In genomic region chrX:166512071-166512470, GRCm38 (mm10) we compare ENCODE assay signal across 25 mouse cellular contexts. TPM values are rescaled to one million over a fixed set of nuclear protein-coding genes. Genes with fewer than 3 reads are reported as not detected.
DNase-seq lines count a peak whose midpoint lies in the region; ATAC-seq lines count a peak whose summit lies in the region.
"Had no signal": no experiment of that assay in that cellular context is flagged by ENCODE, and none has a peak within 500 bp of the region (broad histone marks: within the 10 kb centered on the region; RNA-seq: fewer than 3 reads in every experiment).

No protein-coding gene starts in this region.

- no peak overlapping the region for H3K4me3 ChIP-seq in liver, embryonic 12.5 days
- H3K4me3 ChIP-seq in heart, embryonic 12.5 days = no peak overlapping the region
- H3K4me3 ChIP-seq: embryonic facial prominence, embryonic 13.5 days; erythroblast, embryonic 14.5 days; forebrain, embryonic 12.5 days; heart, embryonic 10.5 days; kidney, embryonic 15.5 days; lung, embryonic 15.5 days; megakaryocyte, embryonic 14.5 days had no signal

- H3K4me1 ChIP-seq in liver, embryonic 12.5 days = peaks cover 23% of the 10 kb centered on the region
- no peaks in the 10 kb centered on the region for H3K4me1 ChIP-seq in heart, embryonic 12.5 days (replicated peaks)
- H3K4me1 ChIP-seq: forebrain, embryonic 12.5 days; heart, embryonic 10.5 days had no signal

- WGBS in liver, embryonic 12.5 days (ENCODE audit: insufficient replicate concordance) = 51% methylated on average over 4 of the region's 4 CpGs
- 79% methylated on average over 4 of the region's 4 CpGs for WGBS in heart, embryonic 12.5 days

- no peak overlapping the region for H3K4me2 ChIP-seq in liver, embryonic 12.5 days
- H3K4me2 ChIP-seq in heart, embryonic 12.5 days = no peak overlapping the region
- H3K4me2 ChIP-seq: embryonic facial prominence, embryonic 13.5 days; forebrain, embryonic 12.5 days; kidney, embryonic 15.5 days; lung, embryonic 15.5 days had no signal

- ATAC-seq in liver, embryonic 12.5 days = peak; percentile 14; the same call in 1 of the 2 replicates
- ATAC-seq in heart, embryonic 12.5 days (ENCODE audit: insufficient number of reproducible peaks, low FRiP score) = no peak
- ATAC-seq: hindbrain, embryonic 16.5 days had no signal

- no peak overlapping the region for H3K9ac ChIP-seq in liver, embryonic 12.5 days
- no peak overlapping the region for H3K9ac ChIP-seq in heart, embryonic 12.5 days
- H3K9ac ChIP-seq: embryonic facial prominence, embryonic 13.5 days; forebrain, embryonic 12.5 days; kidney, embryonic 15.5 days; lung, embryonic 15.5 days had no signal

- no peaks in the 10 kb centered on the region for H3K9me3 ChIP-seq in liver, embryonic 12.5 days (replicated peaks)
- 0 out of 2 replicates have a peak, but pooled peaks cover 2% of the 10 kb centered on the region for H3K9me3 ChIP-seq in heart, embryonic 12.5 days (replicated peaks)
- H3K9me3 ChIP-seq: embryonic facial prominence, embryonic 13.5 days; forebrain, embryonic 12.5 days; heart, embryonic 10.5 days; kidney, embryonic 15.5 days; lung, embryonic 15.5 days; megakaryocyte, embryonic 14.5 days had no signal

- H3K36me3 ChIP-seq in liver, embryonic 12.5 days = no peaks in the 10 kb centered on the region
- H3K36me3 ChIP-seq in heart, embryonic 12.5 days = no peaks in the 10 kb centered on the region
- H3K36me3 ChIP-seq: embryonic facial prominence, embryonic 13.5 days; forebrain, embryonic 12.5 days; heart, embryonic 10.5 days; kidney, embryonic 15.5 days; lung, embryonic 15.5 days had no signal

- H3K27ac ChIP-seq in liver, embryonic 12.5 days = 0 out of 2 replicates have a peak overlapping the region, but pooled peaks have one; percentile 14
- no peak overlapping the region for H3K27ac ChIP-seq in heart, embryonic 12.5 days (ENCODE audit: poor library complexity, severe bottlenecking)
- H3K27ac ChIP-seq: embryonic facial prominence, embryonic 13.5 days; forebrain, embryonic 12.5 days; heart, embryonic 10.5 days; kidney, embryonic 15.5 days; lung, embryonic 15.5 days had no signal

- DNase-seq in left cerebral cortex, postnatal 36 days (ENCODE audit: low spot score in 2 of 2) = peak; percentile 6 to 8
- DNase-seq in left cerebral cortex, adult 11 months (ENCODE audit: low spot score) = no peak
- peak; percentile 56 for DNase-seq in brain, adult 2 months (ENCODE audit: low read depth, low spot score)
- peak; percentile 24 for DNase-seq in telencephalon, adult 2 months (ENCODE audit: low read depth, low spot score)
- DNase-seq in cerebellum, adult 9-10 months = no peak
- DNase-seq: adrenal gland, postnatal 14 days; B cell, adult 2 months; cerebellum, adult 18-20 months; cerebellum, postnatal 25 days; gastrocnemius, postnatal 10 days; kidney, adult 11 months; kidney, postnatal 36 days; lung, postnatal 36 days; midbrain, embryonic 14.5 days; thymus, postnatal 25 days had no signal

- no peaks in the 10 kb centered on the region; the same call in 1 of the 2 replicates for H3K27me3 ChIP-seq in liver, embryonic 12.5 days (replicated peaks)
- no peaks in the 10 kb centered on the region for H3K27me3 ChIP-seq in heart, embryonic 12.5 days (replicated peaks)
- H3K27me3 ChIP-seq: lung, embryonic 15.5 days; megakaryocyte, embryonic 14.5 days had no signal

- intact Hi-C loops in left cerebral cortex, postnatal 36 days (cut with DNase I) = no loop called here

RNA-seq across cellular contexts. Expression of gene Tceanc, which starts 6.3 kb away (rescaled TPM):
- total RNA-seq in left cerebral cortex, postnatal 36 days (2021) = 1 to 10 TPM; 1.7 to 2.2 TPM
- polyA plus RNA-seq in liver, embryonic 12.5 days (2016; fragmentation: Nextera tagmentation; extraction: Ambion mirVana) = 4.9 and 5.0 TPM in 2 replicates
- 6.7 and 7.6 TPM in 2 replicates for polyA plus RNA-seq in heart, embryonic 12.5 days (2016; fragmentation: Nextera tagmentation; extraction: Ambion mirVana)

RNA-seq across cellular contexts. Expression of gene Rab9, which starts 32.4 kb away (rescaled TPM):
- total RNA-seq in left cerebral cortex, postnatal 36 days (2021) = 10 to 100 TPM; 31.5 to 37.0 TPM
- 27.4 and 28.9 TPM in 2 replicates for polyA plus RNA-seq in liver, embryonic 12.5 days (2016; fragmentation: Nextera tagmentation; extraction: Ambion mirVana)
- polyA plus RNA-seq in heart, embryonic 12.5 days (2016; fragmentation: Nextera tagmentation; extraction: Ambion mirVana) = 36.6 and 38.8 TPM in 2 replicates

Comparison
In these comparisons a context has a peak if more than half of its experiments do, and no peak if none do; other contexts are left out.
1. DNase-seq: peak in left cerebral cortex, postnatal 36 days (2 of 2), brain, adult 2 months (single experiment) and telencephalon, adult 2 months (single experiment); none in left cerebral cortex, adult 11 months (single experiment) and cerebellum, adult 9-10 months (single experiment).